Mouse (Mus musculus) myocyte (in vitro differentiated cells): ENCODE results near the gene Cep57l1. TPM values are rescaled to one million over a fixed set of nuclear protein-coding genes. Genes with fewer than 3 reads are reported as not detected.

Experiments used
- H3K27me3 ChIP-seq: one replicate; pipeline ENCODE4 v1.6.1; 2011; ENCODE audit not compliant: control insufficient read depth, insufficient read depth, insufficient read length
- H3K36me3 ChIP-seq: one replicate; pipeline ENCODE4 v1.6.1; 2011; ENCODE audit not compliant: control insufficient read depth, insufficient read depth
- H3K4me2 ChIP-seq: one replicate; pipeline ENCODE4 v1.6.1; 2011; ENCODE audit warnings: low read depth, control low read depth
- H3K4me3 ChIP-seq: one replicate; pipeline ENCODE4 v1.5.1; 2011; ENCODE audit warnings: mild to moderate bottlenecking, control low read depth, moderate library complexity
- H3K79me2 ChIP-seq: one replicate; pipeline ENCODE4 v1.6.1; 2011; ENCODE audit not compliant: control insufficient read depth, insufficient read depth
- H3ac ChIP-seq: one replicate; pipeline ENCODE4 v1.6.1; 2011; ENCODE audit not compliant: control insufficient read depth, insufficient read length
- CEBPB ChIP-seq: IDR thresholded peaks from 2 replicates; pipeline ENCODE4 v1.6.1; 2011; ENCODE audit warnings: mild to moderate bottlenecking, moderate library complexity; ENCODE audit not compliant: poor library complexity, insufficient read depth, severe bottlenecking
- E2F4 ChIP-seq: IDR thresholded peaks from one replicate; pipeline ENCODE4 v1.6.1; 2011; ENCODE audit warnings: mild to moderate bottlenecking, control low read depth, moderate library complexity; ENCODE audit not compliant: insufficient read depth
- MAX ChIP-seq: IDR thresholded peaks from one replicate; pipeline ENCODE4 v1.6.1; 2011; ENCODE audit warnings: low read depth, mild to moderate bottlenecking, control low read depth
- MYOD1 ChIP-seq, 3 experiments: IDR thresholded peaks; one replicate each; pipeline ENCODE4 v1.6.1; 2011; ENCODE audit warnings: control low read depth in 2 of 3, low read depth in 2 of 3, mild to moderate bottlenecking in 2 of 3, moderate library complexity in 1 of 3; ENCODE audit not compliant: insufficient read length in 2 of 3, control insufficient read depth in 1 of 3
- MYOG ChIP-seq, 3 experiments: IDR thresholded peaks; one replicate each; pipeline ENCODE4 v1.6.1; 2011; ENCODE audit warnings: control low read depth in 2 of 3, low read depth in 2 of 3, mild to moderate bottlenecking in 2 of 3; ENCODE audit not compliant: insufficient read length in 2 of 3, control insufficient read depth in 1 of 3, insufficient read depth in 1 of 3
- POLR2A ChIP-seq: IDR thresholded peaks from one replicate; pipeline ENCODE4 v1.6.1; 2011; ENCODE audit warnings: low read depth, mild to moderate bottlenecking, control low read depth, moderate library complexity; ENCODE audit not compliant: insufficient read length
- POLR2AphosphoS2 ChIP-seq: IDR thresholded peaks from one replicate; pipeline ENCODE4 v1.6.1; 2011; ENCODE audit warnings: low read depth, control low read depth; ENCODE audit not compliant: insufficient read length
- REST ChIP-seq: IDR thresholded peaks from one replicate; pipeline ENCODE4 v1.6.1; 2011; ENCODE audit warnings: mild to moderate bottlenecking, control low read depth, moderate library complexity; ENCODE audit not compliant: insufficient read depth, insufficient read length
- SRF ChIP-seq: IDR thresholded peaks from one replicate; pipeline ENCODE4 v1.6.1; 2011; ENCODE audit warnings: low read depth; ENCODE audit not compliant: control insufficient read depth, insufficient read length
- TCF12 ChIP-seq: IDR thresholded peaks from one replicate; pipeline ENCODE4 v1.6.1; 2011; ENCODE audit warnings: mild to moderate bottlenecking, control low read depth; ENCODE audit not compliant: poor library complexity, insufficient read depth, severe bottlenecking
- TCF3 ChIP-seq: IDR thresholded peaks from one replicate; pipeline ENCODE4 v1.6.1; 2011; ENCODE audit warnings: low read depth, control low read depth; ENCODE audit not compliant: insufficient read length
- USF1 ChIP-seq: IDR thresholded peaks from one replicate; pipeline ENCODE4 v1.6.1; 2011; ENCODE audit warnings: low read depth, mild to moderate bottlenecking, control low read depth, moderate library complexity
- polyA plus RNA-seq: library from polyadenylated mRNA; unstranded; fragments of >200 nt; fragmentation: generic; extraction: Trizol; gene quantifications from one replicate; pipeline ENCODE4 v1.2.1, GENCODE M21; 2012; ENCODE audit warnings: missing spikeins

Gene Cep57l1
- polyA plus RNA-seq, 1 experiment: 3.3 TPM

DNA sequence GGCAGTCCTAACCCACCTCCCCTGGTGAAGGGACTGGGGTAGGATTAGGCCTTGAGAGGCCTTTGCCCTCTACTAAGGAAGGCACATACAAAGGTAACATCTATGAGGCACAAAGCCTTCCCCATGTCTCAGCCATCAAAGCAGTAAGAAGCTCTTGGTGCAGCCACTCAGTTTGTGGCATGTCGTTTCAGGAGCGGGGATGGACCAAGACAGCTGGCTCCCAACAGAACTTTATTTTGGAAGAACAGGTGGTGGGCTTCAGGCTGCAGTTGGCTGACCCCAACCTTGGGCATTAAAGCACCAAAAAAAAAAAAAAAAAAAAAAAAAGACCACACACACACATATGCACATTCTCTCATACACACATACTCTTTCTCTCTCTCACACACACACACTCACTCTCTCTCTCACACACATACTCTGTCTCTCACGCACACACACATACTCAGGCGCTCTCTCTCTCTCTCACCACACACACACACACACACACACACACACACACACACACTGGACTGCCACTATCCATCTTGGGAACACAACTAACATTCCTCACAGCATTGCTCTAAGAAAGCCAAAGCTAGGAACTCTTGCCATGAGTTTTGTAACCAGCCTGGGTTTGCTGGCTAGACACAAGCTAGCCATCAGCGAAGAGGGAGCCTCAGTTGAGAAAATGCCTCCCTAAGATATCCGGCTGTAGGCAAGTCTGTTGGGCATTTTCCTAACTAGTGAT lies 133.7 kb downstream of the Cep57l1 start:
- Histone ChIP-seq H3K27me3 (no peaks in the 10 kb centered on the region), H3K4me3 (no peak overlapping the region), H3K36me3 (no peaks in the 10 kb centered on the region), H3K79me2 (no peaks in the 10 kb centered on the region), H3ac (no peak overlapping the region), H3K4me2 (no peak overlapping the region)
- peak in 1 of 3 experiments; percentile 73 for TF ChIP-seq MYOG (IDR thresholded peaks at IDR 0.05; ENCODE audit: control insufficient read depth in 1 of 3, insufficient read depth in 1 of 3, insufficient read length in 2 of 3, low read depth in 2 of 3)
- no peak for TF ChIP-seq POLR2AphosphoS2
- TF ChIP-seq TCF12: peak; percentile 60
- no peak for TF ChIP-seq USF1
- no peak for TF ChIP-seq MAX
- no peak for TF ChIP-seq E2F4
- TF ChIP-seq MYOD1 (IDR thresholded peaks at IDR 0.05; ENCODE audit: control insufficient read depth in 1 of 3, insufficient read length in 2 of 3, low read depth in 2 of 3): peak; percentile 45 to 92 (median 74)
- TF ChIP-seq TCF3: no peak
- no peak for TF ChIP-seq POLR2A
- no peak for TF ChIP-seq CEBPB

DNA sequence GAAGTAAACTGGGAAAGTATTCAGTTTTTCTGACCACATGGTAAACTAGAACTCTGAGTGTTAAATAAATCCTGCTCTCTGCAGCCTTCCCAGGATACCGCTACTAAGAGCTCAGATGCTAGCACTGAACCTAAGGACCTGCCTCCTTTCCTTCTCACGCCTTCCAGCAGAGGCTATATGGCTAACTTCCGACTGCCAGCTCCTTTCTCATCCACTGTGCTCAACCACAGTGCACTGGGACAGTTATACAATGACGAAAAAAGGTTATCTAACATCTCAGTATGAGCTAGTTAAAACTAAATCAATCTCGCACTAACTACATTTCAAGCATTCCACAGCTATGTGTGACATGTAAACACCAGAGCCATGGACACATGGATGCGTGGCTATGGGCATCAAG lies 134.4 kb downstream of the Cep57l1 start:
- no peak for TF ChIP-seq SRF
- TF ChIP-seq TCF12: no peak
- no peak for TF ChIP-seq USF1
- no peak for TF ChIP-seq E2F4
- no peak for TF ChIP-seq MYOD1 (IDR thresholded peaks at IDR 0.05; ENCODE audit: control insufficient read depth in 1 of 3, insufficient read length in 2 of 3, low read depth in 2 of 3)
- TF ChIP-seq TCF3: no peak
- Histone ChIP-seq H3K27me3 (no peaks in the 10 kb centered on the region), H3K79me2 (no peaks in the 10 kb centered on the region), H3K4me2 (no peak overlapping the region), H3K4me3 (no peak overlapping the region), H3ac (no peak overlapping the region), H3K36me3 (no peaks in the 10 kb centered on the region)

DNA sequence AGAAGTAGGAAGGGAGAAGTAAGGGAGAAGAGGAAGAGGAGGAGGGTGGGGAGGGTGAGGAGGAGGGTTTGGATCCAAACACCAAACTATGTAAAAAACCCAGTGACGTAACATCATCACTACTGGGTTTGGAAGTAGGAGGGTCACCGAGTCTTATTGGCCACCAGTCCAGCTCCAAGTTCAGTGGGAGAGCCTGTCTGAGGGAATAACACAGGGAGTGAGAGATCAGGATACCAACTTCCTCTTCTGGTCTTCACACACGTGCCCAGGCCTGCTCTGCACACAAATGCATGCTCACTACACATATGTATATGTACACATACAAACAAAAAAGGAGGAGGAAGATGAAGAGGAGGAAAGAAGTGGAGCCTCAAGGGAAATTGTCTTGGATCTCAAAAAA lies 135.3 kb downstream of the Cep57l1 start:
- Histone ChIP-seq H3K27me3 (no peaks in the 10 kb centered on the region), H3K4me2 (no peak overlapping the region)
- TF ChIP-seq TCF3: no peak
- TF ChIP-seq POLR2AphosphoS2: no peak
- no peak for TF ChIP-seq MAX
- TF ChIP-seq MYOG (IDR thresholded peaks at IDR 0.05; ENCODE audit: control insufficient read depth in 1 of 3, insufficient read depth in 1 of 3, insufficient read length in 2 of 3, low read depth in 2 of 3): no peak
- no peak for TF ChIP-seq SRF
- no peak for TF ChIP-seq POLR2A
- TF ChIP-seq E2F4: no peak
- TF ChIP-seq USF1: no peak
- TF ChIP-seq TCF12: no peak
- TF ChIP-seq CEBPB: no peak
- no peak for TF ChIP-seq REST
- no peak for TF ChIP-seq MYOD1 (IDR thresholded peaks at IDR 0.05; ENCODE audit: control insufficient read depth in 1 of 3, insufficient read length in 2 of 3, low read depth in 2 of 3)

DNA sequence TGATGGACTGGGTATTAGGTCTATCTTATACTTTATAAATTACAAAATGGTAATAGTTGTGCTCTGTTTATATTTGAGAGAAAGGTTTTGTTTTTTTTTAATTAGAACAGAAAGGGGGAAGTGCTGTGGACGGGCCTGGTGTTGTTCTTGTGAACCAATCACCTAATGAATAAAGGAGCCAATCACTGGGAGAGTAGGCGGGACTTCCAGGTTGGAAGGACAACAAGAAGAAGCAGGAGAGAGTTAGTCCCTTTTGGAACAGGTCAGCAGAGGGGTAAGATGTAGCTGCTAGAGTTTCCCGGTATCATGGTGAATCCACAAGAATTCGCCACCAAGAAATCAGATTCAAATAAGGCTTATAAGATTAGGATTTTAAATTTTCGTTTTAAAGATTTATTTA lies 139.5 kb downstream of the Cep57l1 start:
- Histone ChIP-seq H3K4me2 (no peak overlapping the region), H3K4me3 (no peak overlapping the region), H3K36me3 (no peaks in the 10 kb centered on the region), H3ac (no peak overlapping the region), H3K79me2 (no peaks in the 10 kb centered on the region), H3K27me3 (no peaks in the 10 kb centered on the region)
- TF ChIP-seq E2F4 (no peak), POLR2A (no peak), MYOD1 (IDR thresholded peaks at IDR 0.05; ENCODE audit: control insufficient read depth in 1 of 3, insufficient read length in 2 of 3, low read depth in 2 of 3) (no peak), TCF12 (no peak)

More for the DNA sequence above, 135.3 kb downstream of the Cep57l1 start:
- Histone ChIP-seq H3ac (no peak overlapping the region), H3K36me3 (no peaks in the 10 kb centered on the region), H3K4me3 (no peak overlapping the region), H3K79me2 (no peaks in the 10 kb centered on the region)

Other genes with a start within 250 kb of the Cep57l1 start
- gene Ccdc162, start 93.2 kb downstream of the Cep57l1 start, polyA plus RNA-seq: 5.0 TPM
- 9.7 TPM for gene Sesn1, start 64 bp upstream of the Cep57l1 start, polyA plus RNA-seq
- 0.31 TPM for gene Armc2, start 208.6 kb upstream of the Cep57l1 start, polyA plus RNA-seq